Mouse (Mus musculus): Measurements from ENCODE around the gene Adamts14.
A peak's percentile ranks its signal among the peaks of the same experiment; 100 is the strongest.

The Adamts14 gene

DNA sequence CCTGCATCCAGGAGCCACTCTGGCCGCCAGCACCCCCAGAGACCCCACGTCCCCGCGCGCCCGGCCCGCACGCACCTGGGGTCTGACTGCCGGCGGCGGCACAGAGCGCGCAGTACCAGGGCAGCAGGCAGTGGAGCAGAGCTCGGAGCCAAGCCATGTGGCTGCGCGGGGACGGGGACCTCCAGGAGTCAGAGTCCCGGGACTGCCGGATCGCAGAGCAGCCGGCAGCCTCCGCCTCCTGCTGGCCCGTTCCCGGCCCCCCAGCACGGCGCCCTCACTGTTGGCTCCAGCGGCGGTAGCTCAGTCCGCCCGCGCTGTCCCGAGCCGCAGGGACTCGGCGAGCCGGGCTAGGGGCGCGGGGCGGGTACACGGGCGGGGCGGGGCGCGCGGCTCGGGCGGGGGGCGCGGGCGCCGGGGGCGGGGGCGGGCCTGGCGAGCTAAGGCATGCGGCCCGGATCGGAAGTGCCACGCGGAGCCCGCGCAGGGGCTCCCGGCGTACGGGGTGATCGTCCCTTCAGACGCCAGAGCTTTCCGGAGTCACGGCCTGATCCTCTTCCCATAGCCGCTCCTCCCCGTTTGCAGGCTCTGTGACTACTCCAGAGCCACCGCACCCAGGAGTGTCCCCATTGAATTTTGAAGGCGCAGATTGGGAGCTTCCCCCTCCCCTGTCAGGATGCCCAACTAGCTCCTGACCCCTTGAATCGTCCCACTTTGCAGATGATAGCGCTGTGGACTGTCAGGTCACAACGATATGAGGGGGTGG is at the start of gene Adamts14:
Adamts14 (minus strand) TSS at position 358 of the 763 bp plus-strand sequence.
- no peak for DNase-seq (ENCODE audit: low spot score in 2 of 2)

DNA sequence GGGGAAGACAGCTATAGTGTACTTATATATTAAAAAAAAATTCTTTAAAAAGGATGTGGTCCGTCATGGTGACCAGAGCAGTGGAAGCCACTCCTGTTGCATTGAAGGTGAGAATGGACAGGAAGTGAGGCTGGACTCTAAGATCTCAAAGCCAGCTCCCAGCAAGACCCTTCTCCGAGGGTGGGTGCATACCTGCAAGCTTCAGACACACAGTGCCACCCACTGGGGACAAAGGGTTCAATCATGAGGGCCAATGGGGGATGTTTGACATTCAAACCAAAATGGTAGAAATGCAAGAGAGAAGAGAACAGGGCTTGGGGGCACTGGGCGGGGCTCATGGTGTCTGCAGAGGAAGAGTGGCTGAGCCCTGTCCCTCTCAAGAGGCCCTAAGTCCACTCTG is 45.3 kb upstream of the Adamts14 start:
- no peak for DNase-seq (ENCODE audit: low spot score in 2 of 2)

DNA sequence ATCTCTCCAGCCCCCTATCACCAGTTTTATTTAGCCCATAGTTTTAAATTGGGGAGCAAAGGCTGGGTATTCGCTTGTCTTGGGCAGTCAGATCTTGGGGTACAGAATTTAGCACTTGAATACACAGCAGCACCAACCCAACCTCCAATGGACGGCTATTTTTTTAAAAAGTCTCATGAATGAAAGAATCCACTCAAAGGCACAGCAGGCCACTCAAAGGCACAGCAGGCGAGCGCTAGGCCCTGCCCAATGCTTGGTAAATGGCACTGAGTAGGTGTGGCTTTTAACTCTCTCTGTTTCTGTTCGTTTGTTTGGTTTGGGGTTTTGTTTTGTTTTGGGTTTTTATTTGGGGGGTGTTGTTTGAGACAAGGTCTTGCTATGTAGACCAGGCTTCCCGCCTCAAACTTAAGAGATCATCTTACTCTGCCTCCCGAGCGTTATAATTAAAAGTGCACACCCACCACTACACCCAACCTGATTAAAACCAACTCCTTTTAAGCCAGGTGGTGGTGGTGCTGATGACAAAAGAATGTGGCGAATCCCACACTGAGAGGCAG is 42.2 kb upstream of the Adamts14 start:
- DNase-seq (ENCODE audit: low spot score in 2 of 2), result no peak

DNA sequence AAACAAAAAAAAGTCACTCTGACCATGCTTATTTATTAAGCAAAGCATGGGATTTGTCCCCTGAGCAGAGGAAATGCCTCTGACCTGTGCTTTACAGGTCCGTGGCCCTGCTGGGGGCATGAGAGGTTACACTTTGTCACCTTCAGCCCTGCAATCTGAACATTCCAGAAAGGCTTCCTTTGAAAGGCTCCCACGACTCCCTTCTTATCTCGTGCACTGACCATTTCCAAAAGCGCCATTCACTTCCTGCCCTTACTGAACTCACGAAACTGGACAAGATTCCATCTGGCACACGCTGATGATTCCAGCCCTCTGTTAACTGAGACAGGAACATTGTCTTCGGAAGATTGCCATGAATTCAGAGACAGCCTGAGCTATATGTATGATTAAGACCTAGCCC is 40.5 kb upstream of the Adamts14 start:
- DNase-seq (ENCODE audit: low spot score in 2 of 2), result no peak

DNA sequence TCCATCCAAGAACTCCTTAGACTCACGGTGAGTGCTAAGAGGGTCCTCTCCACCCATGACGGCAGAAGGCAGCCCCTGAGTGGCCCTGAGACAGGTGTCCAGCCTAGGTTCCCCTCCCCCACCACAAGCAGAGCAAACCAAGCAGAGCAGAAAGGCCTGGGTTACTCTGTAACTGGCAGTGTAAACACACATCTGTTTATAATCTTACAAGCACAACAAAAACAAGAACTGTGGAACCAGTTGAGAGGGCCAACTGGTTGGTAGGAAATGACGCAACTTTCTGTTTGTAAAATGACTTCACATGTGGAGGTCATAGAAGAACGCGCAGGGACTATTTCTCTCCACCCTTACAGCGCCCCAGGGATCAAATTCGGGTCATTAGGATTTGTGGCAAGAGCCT is 39.5 kb upstream of the Adamts14 start:
- no peak for DNase-seq (ENCODE audit: low spot score in 2 of 2)

DNA sequence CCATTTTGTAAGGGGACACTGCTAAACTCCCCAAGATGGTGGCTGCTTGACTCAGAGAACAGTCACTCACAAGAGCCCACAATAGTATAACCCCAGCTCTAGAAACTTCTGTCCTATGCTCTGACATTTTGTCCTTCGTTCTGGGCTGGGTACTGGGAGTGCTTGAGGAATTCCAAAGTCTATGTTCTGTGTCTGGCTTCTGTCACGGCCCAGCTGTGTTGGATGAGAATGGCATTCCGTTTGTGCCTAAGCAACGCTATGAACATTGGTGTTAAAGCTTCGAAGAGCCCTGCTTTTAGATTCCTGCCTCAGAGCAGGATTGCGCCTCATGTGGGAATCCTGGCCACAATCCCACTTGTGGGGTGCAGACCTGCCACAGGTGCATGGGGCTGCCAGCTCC is 38.9 kb upstream of the Adamts14 start:
- no peak for DNase-seq (ENCODE audit: low spot score in 2 of 2)

DNA sequence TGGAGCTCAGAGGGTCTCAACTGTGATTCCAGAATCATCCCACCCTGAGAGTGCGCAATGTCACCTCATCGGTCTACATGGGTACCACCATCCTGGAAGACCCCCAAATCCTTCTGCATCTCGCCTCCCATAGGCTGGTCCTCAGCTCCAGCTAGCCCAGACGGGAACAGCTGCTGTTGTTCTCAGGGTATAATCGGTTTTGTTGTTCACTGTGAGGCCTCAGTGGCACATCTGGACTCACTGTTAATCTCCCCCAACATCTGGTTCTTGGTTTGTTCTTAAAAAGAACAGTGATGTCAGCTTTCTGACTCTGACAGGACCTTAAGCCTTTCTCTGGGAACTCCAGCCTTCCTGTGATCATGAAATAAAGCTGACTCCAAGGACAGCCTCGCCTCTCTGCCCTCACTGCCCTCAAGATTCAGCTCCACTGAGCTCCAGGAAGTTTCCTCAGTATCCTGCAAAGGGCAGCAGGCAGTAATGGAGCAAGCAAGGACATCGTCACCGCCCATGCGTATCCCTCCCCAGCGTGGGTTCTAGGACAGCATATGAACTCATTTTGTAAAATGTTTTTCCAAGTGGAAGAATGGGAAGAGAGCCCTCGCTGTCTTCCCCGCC is 35.6 kb upstream of the Adamts14 start:
- DNase-seq (ENCODE audit: low spot score in 2 of 2), result no peak

DNA sequence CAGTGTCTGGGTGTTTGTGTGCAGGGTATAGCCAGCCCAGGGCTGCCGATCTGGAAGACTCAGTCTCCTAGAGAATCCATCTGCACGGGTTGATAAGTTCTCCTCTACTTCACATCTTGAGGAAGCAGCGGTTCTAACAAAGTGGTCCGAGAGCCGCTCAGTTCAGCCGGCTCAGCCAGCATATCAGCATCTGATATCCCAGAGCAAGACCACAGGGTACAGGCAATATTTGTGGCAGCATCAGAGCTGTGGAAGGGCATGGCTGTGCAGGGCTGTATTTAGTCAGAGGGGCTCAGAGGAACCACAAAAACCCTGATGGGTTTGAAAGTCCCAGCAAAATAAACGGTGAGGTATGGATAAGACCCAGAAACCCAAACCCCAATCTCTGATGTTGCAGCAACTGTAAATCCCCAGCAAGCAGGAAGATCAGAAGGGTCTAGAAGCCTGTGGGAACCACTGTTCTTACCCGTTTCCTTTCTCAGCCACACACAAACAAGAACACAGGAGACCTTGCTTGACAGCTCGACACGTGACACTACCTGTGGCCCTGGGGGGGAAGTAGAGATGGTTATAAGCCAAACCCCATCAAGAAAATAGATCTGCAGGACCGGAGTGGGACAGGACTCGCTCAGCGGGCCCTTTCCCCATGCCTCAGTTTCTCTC is 32.8 kb upstream of the Adamts14 start:
- no peak for DNase-seq (ENCODE audit: low spot score in 2 of 2)

DNA sequence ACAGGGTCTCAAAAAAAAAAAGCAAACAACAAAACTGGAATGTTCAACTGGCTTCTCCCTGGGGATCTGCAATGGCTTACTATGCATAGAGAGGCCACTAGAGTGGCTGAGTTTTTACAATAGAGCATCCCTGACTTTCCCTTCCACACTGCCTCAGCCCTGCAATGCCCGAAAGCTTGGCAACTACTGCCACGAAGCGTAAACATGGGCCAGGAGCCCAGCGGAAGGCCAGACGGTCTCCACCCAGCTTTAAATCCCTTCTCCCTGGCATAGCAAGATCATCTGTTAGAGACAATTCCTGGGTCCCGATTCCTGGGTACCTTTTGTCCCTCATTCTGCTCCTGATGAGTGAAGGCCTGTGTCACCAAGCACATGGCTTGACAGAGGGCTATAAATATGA is 30.8 kb upstream of the Adamts14 start:
- no peak for DNase-seq (ENCODE audit: low spot score in 2 of 2)

DNA sequence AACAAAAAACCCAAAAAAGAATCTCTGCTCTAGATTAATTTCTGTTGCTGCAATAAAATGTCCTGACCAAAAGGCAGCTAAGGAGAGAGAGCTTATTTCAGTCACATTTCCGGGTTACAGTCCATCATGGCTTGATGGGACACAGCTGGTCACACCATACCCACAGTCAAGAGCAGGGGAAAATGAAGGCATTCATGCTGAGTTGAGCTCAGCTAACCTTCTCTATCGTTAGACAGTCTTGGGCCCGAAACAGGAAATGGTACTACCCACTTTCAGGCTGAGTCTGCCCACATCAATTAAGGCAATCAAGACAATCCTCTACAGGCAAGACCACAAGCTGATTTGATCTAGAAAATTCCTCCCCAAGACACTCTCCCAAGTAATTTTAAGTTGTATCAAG is 27.8 kb upstream of the Adamts14 start:
- no peak for DNase-seq (ENCODE audit: low spot score in 2 of 2)

DNA sequence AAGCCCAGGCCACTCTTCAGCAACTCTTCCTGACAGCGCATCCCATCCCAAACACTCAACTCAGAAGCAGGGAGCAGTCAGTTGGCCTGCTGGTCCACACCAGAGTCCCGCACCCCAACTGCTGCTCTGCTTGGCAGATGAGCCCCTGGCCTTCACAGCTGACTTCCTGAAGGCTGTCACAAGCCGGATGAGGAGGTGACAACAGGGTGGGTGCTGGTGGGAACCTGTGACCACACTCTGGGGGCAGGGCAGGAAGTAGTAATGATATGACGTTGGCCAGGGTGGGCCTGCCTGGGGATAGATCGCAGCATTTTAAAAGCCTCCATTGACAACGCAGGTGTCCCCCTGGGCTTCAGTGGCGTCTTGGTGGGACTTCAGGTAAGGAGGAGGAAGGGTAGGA is 24.2 kb upstream of the Adamts14 start, which contains the start of gene Prf1:
Prf1 (plus strand) TSS at position 357 of the 400 bp plus-strand sequence.
- no peak for DNase-seq (ENCODE audit: low spot score in 2 of 2)

DNA sequence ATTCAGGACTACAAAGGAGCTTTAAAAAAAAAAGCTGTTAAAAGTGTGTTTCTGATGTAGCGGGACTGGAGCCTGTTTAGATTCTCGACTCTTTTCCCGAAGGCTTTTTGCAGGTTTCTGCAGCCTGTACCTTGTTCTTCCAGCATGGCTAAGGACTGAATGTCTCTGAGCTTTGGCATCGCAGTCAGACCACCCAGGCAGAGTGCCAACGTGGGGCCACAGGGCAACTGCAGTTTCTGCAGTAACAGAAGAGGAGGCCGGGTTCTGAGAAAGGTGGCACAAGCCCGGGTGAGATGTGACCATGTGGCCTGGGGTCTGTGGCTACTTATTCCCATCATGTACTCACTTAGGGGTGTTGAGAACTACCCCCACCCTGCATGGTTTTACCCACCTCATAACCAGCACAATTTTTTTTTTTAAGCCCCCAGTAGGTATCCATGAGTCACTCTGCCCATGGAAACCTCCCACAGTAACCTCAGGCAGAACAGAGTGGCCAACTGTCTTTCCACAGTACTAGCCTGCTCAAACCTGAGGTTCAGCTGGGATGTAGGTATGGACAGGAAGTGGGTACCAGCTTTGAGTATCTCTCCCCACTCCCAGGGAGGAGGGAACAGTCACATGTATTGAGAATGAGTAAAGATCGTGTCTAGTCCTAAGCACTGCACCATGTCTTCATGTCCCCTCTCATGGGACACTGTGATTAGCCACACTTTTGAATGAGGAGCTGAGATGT is 23.6 kb upstream of the Adamts14 start:
- DNase-seq (ENCODE audit: low spot score in 2 of 2), result no peak

DNA sequence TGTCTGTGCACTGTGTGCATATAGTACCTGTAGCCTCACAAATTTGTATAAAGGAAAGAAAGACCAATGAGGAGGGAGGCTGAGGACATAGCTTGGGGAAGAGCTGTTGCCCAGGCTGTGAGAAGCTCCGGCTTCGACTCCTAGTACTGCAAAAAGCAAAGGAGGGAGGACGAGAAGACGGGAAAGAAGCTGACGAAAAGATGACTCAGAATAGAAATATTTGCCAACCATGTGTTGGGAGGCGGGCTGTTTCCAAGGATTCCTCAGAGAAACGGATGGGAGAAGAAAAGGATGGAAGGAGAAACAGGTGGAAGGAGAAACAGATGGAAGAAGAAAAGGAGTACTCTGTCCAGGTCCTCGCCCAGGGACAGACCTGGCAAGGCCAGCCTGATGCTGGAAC is 21.0 kb upstream of the Adamts14 start:
- DNase-seq (ENCODE audit: low spot score in 2 of 2), result no peak

DNA sequence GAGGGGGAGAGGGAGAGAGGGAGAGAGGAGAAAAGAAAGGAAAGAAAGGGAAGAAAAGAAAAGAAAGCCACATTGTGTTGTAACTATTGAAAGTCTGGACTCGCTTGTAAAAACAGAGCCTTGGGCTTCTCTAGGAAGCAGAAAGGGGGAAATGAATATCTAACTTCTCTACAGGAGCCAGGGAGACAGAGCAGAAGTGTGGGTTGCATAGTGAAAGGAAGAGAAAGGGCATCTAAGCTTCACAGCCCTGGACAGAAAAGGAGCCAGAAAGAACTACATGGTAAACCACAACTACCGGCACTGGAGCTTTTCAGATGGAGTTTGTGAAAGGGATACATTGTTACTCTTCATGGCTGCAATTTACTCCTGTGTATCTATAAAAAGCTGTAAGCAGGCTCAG is 17.2 kb upstream of the Adamts14 start:
- no peak for DNase-seq (ENCODE audit: low spot score in 2 of 2)

DNA sequence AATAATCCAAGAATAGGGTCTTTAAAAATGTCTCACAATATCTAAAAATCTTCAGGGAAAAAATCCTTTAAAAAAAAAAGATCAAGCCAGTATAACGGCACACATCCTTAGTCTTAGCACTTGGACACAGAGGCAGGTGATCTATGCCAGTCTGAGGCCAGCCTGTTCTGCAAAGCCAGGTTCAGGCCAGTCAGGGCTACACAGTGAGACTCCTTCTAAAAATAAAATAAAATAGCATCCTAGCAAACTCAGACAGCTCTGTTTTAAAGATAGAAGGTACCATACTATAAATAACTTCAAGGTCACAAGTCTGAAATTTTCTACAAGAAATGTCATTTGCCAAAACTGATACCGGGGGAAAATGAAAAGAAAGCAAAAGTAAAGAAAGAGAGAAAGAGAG is 16.8 kb upstream of the Adamts14 start:
- DNase-seq (ENCODE audit: low spot score in 2 of 2), result no peak

DNA sequence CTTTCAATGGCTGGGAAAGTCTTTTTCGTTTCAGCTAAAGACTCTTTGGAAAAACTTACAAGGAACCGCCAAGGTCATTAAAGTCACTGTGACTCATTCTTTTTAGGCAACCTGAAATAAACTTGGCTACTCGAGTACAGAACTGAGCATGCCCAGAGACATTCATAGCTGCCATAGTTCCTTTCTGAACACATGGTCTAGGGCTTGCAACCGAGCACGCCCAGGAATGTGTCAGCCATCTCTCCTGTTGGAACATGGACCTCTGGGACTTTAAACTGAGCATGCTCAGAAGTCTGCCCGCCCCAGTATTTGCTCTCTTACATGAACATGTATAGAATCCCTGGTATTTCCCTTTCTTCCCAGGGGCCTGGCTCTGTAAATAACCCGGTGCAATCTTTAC is 13.0 kb upstream of the Adamts14 start:
- peak in 1 of 2 experiments; percentile 37 for DNase-seq (ENCODE audit: low spot score in 2 of 2)

DNA sequence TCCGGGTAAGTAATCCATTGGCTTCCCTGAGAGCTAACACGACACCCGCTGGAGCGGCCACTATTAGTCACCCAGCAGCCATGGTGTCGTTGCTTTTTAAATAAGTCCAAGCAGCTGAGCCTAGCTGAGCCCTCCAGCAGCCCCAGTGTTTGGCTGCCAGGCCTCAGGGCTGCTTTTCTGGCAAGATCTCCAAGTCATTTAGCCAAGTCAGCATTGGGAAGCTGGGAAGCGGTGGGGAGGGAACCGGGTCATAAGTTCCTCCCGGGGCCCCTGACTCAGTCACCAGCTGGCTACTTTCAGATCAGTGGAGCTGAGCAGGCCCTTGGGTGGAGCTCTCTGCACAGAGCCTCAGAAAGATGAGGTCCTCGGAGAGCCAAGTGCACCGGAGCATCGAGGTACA is 12.0 kb upstream of the Adamts14 start:
- DNase-seq (ENCODE audit: low spot score in 2 of 2), result peak; percentile 20 to 74

DNA sequence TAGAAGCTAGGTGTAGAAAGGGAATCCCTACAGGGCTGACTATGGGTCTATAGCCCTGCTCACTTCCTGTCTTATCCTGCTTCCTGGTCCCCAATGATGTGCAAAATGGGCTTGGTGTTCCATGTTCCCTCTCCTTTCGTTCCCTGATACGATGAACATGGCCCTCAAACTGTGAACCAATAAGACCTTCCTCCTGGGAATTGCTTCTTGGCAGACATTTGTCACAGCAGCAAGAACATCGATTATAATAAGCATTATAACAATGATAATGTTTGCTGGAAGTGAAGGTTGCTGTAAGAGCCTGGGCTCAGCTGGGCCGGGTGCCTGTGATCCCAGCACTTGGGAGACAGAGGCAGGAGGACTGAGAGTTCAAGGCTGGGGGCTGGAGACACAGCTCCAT is 11.1 kb upstream of the Adamts14 start:
- DNase-seq (ENCODE audit: low spot score in 2 of 2), result no peak

DNA sequence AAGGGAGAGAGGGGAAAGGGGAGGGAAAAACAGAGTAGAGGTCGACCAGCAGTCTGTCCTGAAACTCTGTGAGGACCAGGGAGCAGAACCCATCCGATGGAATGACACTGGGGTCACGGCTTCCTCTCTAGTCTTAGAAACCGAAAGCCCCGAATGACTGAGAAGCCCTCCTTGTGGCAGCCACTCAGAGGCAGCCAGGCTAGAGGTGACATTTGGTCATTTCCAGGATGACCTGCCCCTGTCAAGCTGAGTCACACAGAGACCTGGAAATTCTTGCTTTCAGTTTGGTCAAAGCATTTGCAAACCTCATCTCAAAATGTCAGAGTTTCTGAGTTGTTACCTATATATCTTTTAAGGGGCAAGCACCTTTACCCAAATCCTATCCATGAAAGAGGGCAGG is 7.9 kb upstream of the Adamts14 start:
- no peak for DNase-seq (ENCODE audit: low spot score in 2 of 2)

DNA sequence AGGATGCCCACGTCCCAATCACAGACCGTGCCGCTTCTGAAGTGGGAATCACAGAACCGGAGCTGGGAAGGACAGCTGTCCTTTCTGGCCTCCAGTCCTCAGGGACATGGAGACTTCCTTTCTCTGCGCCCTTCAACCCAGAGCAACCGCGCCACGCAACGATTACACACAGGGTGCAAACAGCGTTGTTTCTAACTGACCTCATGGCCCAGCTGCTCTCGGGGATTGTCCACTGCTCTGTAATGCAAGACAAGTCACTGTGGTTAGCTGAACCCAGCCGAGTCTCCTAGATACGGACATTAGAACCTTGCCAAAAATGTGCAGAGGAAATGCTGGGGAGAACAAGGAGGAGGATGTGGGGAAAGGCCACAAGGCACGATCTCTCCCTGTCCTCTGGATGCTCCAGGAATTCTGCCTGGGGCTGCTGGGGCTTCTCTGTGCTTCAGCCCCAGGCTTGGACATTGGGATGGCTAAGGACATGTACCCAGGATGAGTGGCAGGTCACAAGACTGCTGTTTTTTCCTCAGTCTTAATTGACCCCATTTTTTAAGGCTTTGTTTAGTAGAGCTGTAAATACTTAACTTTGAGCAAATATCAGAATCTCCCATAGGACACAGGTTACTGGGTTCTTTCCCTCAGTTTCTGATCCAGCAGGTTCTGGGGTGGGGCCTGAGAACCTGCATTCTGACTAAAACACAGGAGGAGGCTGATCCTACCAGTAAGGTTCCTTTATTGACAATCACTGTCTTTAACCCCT is 4.9 kb upstream of the Adamts14 start:
- DNase-seq (ENCODE audit: low spot score in 2 of 2), result peak in 1 of 2 experiments; percentile 57

DNA sequence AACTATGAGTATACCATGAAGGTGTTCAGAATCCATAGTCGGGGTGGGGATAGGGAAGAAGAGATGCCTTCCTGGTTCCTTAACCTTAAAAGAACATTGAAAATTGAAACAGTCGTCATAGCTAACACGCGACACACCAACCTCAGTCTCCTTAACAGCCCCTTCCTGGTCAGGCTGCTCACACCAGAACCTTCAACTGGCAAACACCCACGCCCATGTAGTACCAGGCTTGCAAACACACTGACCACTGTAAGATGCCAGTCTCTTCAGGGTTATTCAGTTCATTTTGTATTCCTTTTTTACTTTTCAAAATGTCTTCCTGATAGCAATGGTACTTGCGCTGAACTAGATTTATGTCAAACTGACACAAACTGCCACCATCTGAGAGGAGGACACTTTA is 3.8 kb upstream of the Adamts14 start:
- DNase-seq (ENCODE audit: low spot score in 2 of 2), result no peak

Data from urinary bladder, postnatal 36 days (tissue).